Mouse (Mus musculus) thymus, adult 2 months (tissue): ENCODE data around the gene Asb4.

Experiments
- CTCF ChIP-seq: fragments of 200-500 bp; IDR thresholded peaks from 2 replicates; pipeline ENCODE4 v1.5.1; 2012; ENCODE audit warnings: mild to moderate bottlenecking, control low read depth, low read length, moderate library complexity, borderline replicate concordance; ENCODE audit not compliant: control insufficient read depth, poor library complexity, insufficient read depth; ENCODE audit errors: extremely low read depth
- POLR2A ChIP-seq: fragments of 200-500 bp; IDR thresholded peaks from 2 replicates; pipeline ENCODE4 v1.6.1; 2012; ENCODE audit warnings: mild to moderate bottlenecking, low read length, control low read depth, moderate library complexity; ENCODE audit not compliant: control insufficient read depth, poor library complexity, insufficient read depth; ENCODE audit errors: extremely low read depth

GRCm38 (mm10) chr6:5447013-5447412, 63.8 kb downstream of the Asb4 start:
- TF ChIP-seq CTCF (no peak), POLR2A (no peak)
